Mouse (Mus musculus) heart, postnatal 0 days (tissue): Measurements from ENCODE around the gene Trip6. TPM values are rescaled to one million over a fixed set of nuclear protein-coding genes. Genes with fewer than 3 reads are reported as not detected.
A peak's percentile ranks its signal among the peaks of the same experiment; 100 is the strongest.

ENCODE experiments used
- ATAC-seq: fragments of 200-750 bp; cut with Nextera tagmentation; 2 replicates; pipeline ENCODE4 v1.8.0; 2017; ENCODE audit warnings: low read depth, moderate number of reproducible peaks, moderate library complexity; ENCODE audit not compliant: insufficient read depth
- DNase-seq: peaks from one replicate; pipeline ENCODE4 v3.0.0-alpha.2; 2016; ENCODE audit warnings: low spot score
- H3K27ac ChIP-seq: fragments of 300-500 bp; sonication (generic); 2 replicates; pipeline ENCODE4 v1.5.1; 2014; ENCODE audit warnings: low read depth, mild to moderate bottlenecking
- H3K27me3 ChIP-seq: fragments of 300-500 bp; sonication (generic); 2 replicates; pipeline ENCODE4 v1.6.1; 2014; ENCODE audit warnings: low read length, mixed read lengths; ENCODE audit not compliant: control insufficient read depth, insufficient read depth
- H3K36me3 ChIP-seq: fragments of 300-500 bp; sonication (generic); replicated peaks from 2 replicates; pipeline ENCODE4 v1.6.1; 2014; ENCODE audit warnings: low read length, mixed read lengths; ENCODE audit not compliant: control insufficient read depth, insufficient read depth
- H3K4me1 ChIP-seq: fragments of 300-500 bp; sonication (generic); 2 replicates; pipeline ENCODE4 v1.6.1; 2014; ENCODE audit warnings: antibody characterized with exemption; ENCODE audit not compliant: control insufficient read depth, insufficient read depth
- H3K4me2 ChIP-seq: fragments of 300-500 bp; sonication (generic); 2 replicates; pipeline ENCODE4 v1.6.1; 2014; ENCODE audit warnings: low read depth, mild to moderate bottlenecking, low read length, moderate library complexity
- H3K4me3 ChIP-seq: fragments of 300-500 bp; sonication (generic); 2 replicates; pipeline ENCODE4 v1.5.1; 2014; ENCODE audit warnings: low read depth, low read length
- H3K9ac ChIP-seq: fragments of 300-500 bp; sonication (generic); replicated peaks from 2 replicates; pipeline ENCODE4 v1.6.1; 2014; ENCODE audit warnings: low read depth, low read length, mixed read lengths
- H3K9me3 ChIP-seq: fragments of 300-500 bp; sonication (generic); replicated peaks from 2 replicates; pipeline ENCODE4 v1.6.1; 2016; ENCODE audit warnings: low read length; ENCODE audit not compliant: control insufficient read depth
- CTCF ChIP-seq: IDR thresholded peaks from 2 replicates; pipeline ENCODE4 v1.5.1; 2016; ENCODE audit warnings: antibody characterized with exemption, control low read depth, low read depth
- EP300 ChIP-seq: IDR thresholded peaks from 2 replicates; pipeline ENCODE4 v1.6.1; 2016; ENCODE audit warnings: antibody characterized with exemption, low read depth
- WGBS: fragments of 180-500 bp; shearing (Covaris S2); extraction: QIAGEN DNeasy Blood & Tissue Kit; methylation state at CpG from one replicate; pipeline ENCODE4 v1.1.7; 2014; 5-methylcytosine and 5-hydroxymethylcytosine counted together
- polyA plus RNA-seq: library from polyadenylated mRNA; unstranded; fragments of >200 nt; fragmentation: Nextera tagmentation; extraction: Ambion mirVana; gene quantifications from 2 replicates; pipeline ENCODE4 v1.2.1, GENCODE M21; 2015
- total RNA-seq: library from RNA; depleted of rRNA; stranded (reverse); fragments of >200 nt; gene quantifications from 2 replicates; pipeline ENCODE4 v1.2.3, GENCODE M21; 2014; ENCODE audit warnings: low replicate concordance; rRNA removed

Gene Trip6
- total RNA-seq = 44.8 and 46.8 TPM in 2 replicates
- polyA plus RNA-seq = 22.9 and 28.6 TPM in 2 replicates

GRCm38 (mm10) chr5:137314193-137315083 is at the start of gene Trip6:
Gene Trip6 (minus strand): TSS chr5:137314404.
- Histone ChIP-seq H3K9ac (peak within 1 kb of the TSS; percentile 79), H3K27me3 (no peaks in the 10 kb centered on the region), H3K36me3 (peaks cover 16% of the 10 kb centered on the region), H3K4me2 (peak within 1 kb of the TSS; percentile 93), H3K27ac (peak within 1 kb of the TSS; percentile 82), H3K4me3 (peak within 1 kb of the TSS; percentile 57), H3K9me3 (no peaks in the 10 kb centered on the region), H3K4me1 (peaks cover 18% of the 10 kb centered on the region)
- WGBS = 24% methylated on average over 30 of the region's 30 CpGs
- ATAC-seq = peak; percentile 86
- DNase-seq = peak; percentile 79
- TF ChIP-seq EP300 (no peak), CTCF (peak; percentile 25; the same call in 1 of the 2 replicates)

GRCm38 (mm10) chr5:137358382-137358781 is 44.2 kb upstream of the Trip6 start:
- no peak overlapping the region for H3K9ac ChIP-seq
- 32% methylated on average over 7 of the region's 7 CpGs for WGBS
- no peaks in the 10 kb centered on the region for H3K27me3 ChIP-seq
- H3K36me3 ChIP-seq = peaks cover 96% of the 10 kb centered on the region
- ATAC-seq (no peak), DNase-seq (no peak)
- H3K9me3 ChIP-seq = no peaks in the 10 kb centered on the region
- H3K4me3 ChIP-seq = no peak overlapping the region
- TF ChIP-seq CTCF = peak; percentile 7; the same call in 1 of the 2 replicates
- no peak for TF ChIP-seq EP300
- H3K4me1 ChIP-seq = no peaks in the 10 kb centered on the region
- H3K4me2 ChIP-seq = no peak overlapping the region
- no peak overlapping the region for H3K27ac ChIP-seq

- peak overlapping the region; percentile 49 for H3K4me2 ChIP-seq
These were observed 39.9 kb upstream of the Trip6 start for GRCm38 (mm10) chr5:137354091-137354490.

DNA sequence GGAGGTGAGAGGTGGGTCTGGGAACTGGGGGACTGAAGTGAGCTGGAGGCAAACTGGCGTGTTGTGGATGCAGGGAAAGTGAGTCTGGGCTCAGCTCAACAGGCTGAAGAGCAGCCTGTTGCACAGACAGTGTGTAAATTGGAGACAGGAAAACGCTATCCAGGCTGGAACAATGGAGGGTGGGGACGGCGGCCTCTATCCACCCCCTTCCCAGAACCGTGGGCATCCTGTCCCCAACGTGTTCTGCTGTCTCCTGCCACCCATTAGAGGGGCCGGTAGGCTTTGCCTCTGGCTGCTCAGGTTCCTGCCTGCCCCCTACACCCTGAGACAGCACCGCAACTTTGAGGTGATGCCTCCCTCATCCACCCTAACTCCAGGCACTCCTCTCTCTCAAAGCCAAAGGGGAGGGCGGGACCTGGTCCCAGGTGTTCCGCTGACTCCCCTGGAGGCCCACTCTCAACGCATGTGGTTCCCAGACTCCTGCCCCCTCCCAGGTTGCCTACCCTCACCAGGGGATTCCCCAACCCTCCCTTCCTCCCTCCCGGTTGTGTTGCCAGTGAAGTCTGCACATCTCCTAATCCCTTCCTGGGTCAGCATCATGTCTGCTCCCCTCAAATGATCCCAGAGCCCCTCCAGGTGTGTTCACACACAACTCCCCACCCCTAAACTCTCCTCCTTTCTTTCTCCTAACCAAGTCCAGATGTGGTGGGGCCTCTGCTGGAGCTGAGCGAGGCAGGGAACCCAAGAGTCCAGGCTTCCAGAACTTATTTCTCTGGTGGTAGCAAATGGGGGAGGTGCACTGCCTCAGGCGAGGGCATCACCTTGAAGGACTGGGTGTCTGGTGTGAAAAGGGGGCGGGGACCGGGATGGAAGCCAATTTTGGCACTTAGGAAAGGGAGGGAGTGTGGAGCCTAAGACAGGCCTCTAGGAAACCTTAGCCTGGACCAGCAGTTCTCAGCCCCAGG is 38.1 kb upstream of the Trip6 start:
- Histone ChIP-seq H3K4me1 (peaks cover 24% of the 10 kb centered on the region), H3K4me3 (peak overlapping the region; percentile 93), H3K27ac (peak overlapping the region; percentile 99), H3K27me3 (no peaks in the 10 kb centered on the region), H3K9me3 (no peaks in the 10 kb centered on the region), H3K36me3 (peaks cover 37% of the 10 kb centered on the region), H3K4me2 (peak overlapping the region; percentile 88), H3K9ac (peak overlapping the region; percentile 97)
- DNase-seq (peak; percentile 41), ATAC-seq (no peak)
- TF ChIP-seq EP300 (no peak), CTCF (no peak)
- 16% methylated on average over 15 of the region's 16 CpGs for WGBS

More at GRCm38 (mm10) chr5:137354091-137354490, 39.9 kb upstream of the Trip6 start:
- Histone ChIP-seq H3K9ac (no peak overlapping the region), H3K27me3 (no peaks in the 10 kb centered on the region), H3K9me3 (no peaks in the 10 kb centered on the region), H3K36me3 (peaks cover 54% of the 10 kb centered on the region), H3K4me3 (peak overlapping the region; percentile 8; the same call in 1 of the 2 replicates), H3K4me1 (peaks cover 17% of the 10 kb centered on the region), H3K27ac (no peak overlapping the region)
- DNase-seq = no peak
- WGBS = 68% methylated on average over 17 of the region's 17 CpGs
- ATAC-seq = no peak
- TF ChIP-seq EP300 (no peak), CTCF (no peak)

- peak overlapping the region; percentile 99 for H3K27ac ChIP-seq
- DNase-seq (no peak), ATAC-seq (no peak)
- peak overlapping the region; percentile 93 for H3K4me3 ChIP-seq
- no peak for TF ChIP-seq CTCF
- no peak for TF ChIP-seq EP300
- peaks cover 24% of the 10 kb centered on the region for H3K4me1 ChIP-seq
- H3K27me3 ChIP-seq = no peaks in the 10 kb centered on the region
- WGBS = 31% methylated on average over 4 of the region's 4 CpGs
- peak overlapping the region; percentile 97 for H3K9ac ChIP-seq
- no peaks in the 10 kb centered on the region for H3K9me3 ChIP-seq
- peaks cover 29% of the 10 kb centered on the region for H3K36me3 ChIP-seq
- peak overlapping the region; percentile 88 for H3K4me2 ChIP-seq
These were observed 37.2 kb upstream of the Trip6 start for GRCm38 (mm10) chr5:137351394-137351793.
